9 mouse cellular contexts compared by ENCODE assay signal in the genomic region with DNA sequence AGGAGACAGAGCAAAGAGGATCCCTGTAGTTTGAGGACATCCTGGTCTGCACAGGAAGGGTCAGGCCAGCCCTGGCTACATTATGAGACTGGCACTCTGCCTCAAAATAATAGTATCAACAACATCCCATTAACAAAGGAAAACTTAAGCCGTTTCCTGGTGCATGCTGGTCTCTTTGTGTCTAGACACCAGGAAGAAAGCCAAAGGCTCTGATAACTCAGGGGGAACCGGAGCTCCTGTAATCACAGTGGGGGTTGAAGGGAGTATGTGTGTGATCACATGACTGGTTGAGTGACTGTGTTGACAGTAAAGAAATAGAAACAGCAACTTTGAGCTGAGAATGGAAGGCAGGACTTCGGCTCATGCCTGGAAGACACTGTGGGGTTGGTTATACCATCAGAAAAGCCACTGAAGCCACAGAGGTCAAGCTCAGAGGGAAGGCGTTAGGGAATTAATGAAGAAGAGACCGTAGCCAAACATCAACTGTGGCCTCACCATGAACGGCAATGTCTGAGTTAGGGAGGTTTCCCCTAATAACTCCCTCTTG. TPM values are rescaled to one million over a fixed set of nuclear protein-coding genes. Genes with fewer than 3 reads are reported as not detected.
A peak's percentile ranks its signal among the peaks of the same experiment; 100 is the strongest.
DNase-seq lines count a peak whose midpoint lies in the region; ATAC-seq and TF ChIP-seq lines count a peak whose summit lies in the region.
"Had no signal": no experiment of that assay in that cellular context is flagged by ENCODE, and none has a peak within 500 bp of the region (broad histone marks: within the 10 kb centered on the region; RNA-seq: fewer than 3 reads in every experiment).

A gene (plus strand): TSS at position 497 of the 547 bp plus-strand sequence.

- no peak within 1 kb of the TSS for H3K9ac ChIP-seq in limb, embryonic 12.5 days (replicated peaks)
- no peak within 1 kb of the TSS for H3K9ac ChIP-seq in hindbrain, embryonic 16.5 days (ENCODE audit: low read depth, low read length)
- peak within 1 kb of the TSS; percentile 33 for H3K9ac ChIP-seq in liver, postnatal 0 days (replicated peaks)
- H3K9ac ChIP-seq in stomach, embryonic 15.5 days: no peak within 1 kb of the TSS

- TF ChIP-seq EP300 in liver, postnatal 0 days (IDR thresholded peaks at IDR 0.05; ENCODE audit: low read depth): no peak

- no peaks in the 10 kb centered on the region for H3K9me3 ChIP-seq in limb, embryonic 12.5 days
- H3K9me3 ChIP-seq in limb, embryonic 10.5 days (replicated peaks): no peaks in the 10 kb centered on the region
- no peaks in the 10 kb centered on the region for H3K9me3 ChIP-seq in hindbrain, embryonic 16.5 days (ENCODE audit: control insufficient read depth, low read length)
- H3K9me3 ChIP-seq in liver, postnatal 0 days (ENCODE audit: low read length): no peaks in the 10 kb centered on the region
- no peaks in the 10 kb centered on the region for H3K9me3 ChIP-seq in stomach, embryonic 15.5 days

- no peak for TF ChIP-seq CTCF in liver, postnatal 0 days (IDR thresholded peaks at IDR 0.05; ENCODE audit: low read depth)

- 72% methylated on average over 6 of the region's 6 CpGs for WGBS in limb, embryonic 12.5 days
- 81% methylated on average over 6 of the region's 6 CpGs for WGBS in limb, embryonic 10.5 days
- 66% methylated on average over 6 of the region's 6 CpGs for WGBS in hindbrain, embryonic 16.5 days
- WGBS in liver, postnatal 0 days (ENCODE audit: insufficient replicate concordance): 38% methylated on average over 6 of the region's 6 CpGs
- 47% methylated on average over 6 of the region's 6 CpGs for WGBS in stomach, embryonic 15.5 days

- 0 out of 2 replicates have a peak within 1 kb of the TSS, but pooled peaks have one; percentile 2 for H3K4me2 ChIP-seq in limb, embryonic 12.5 days
- H3K4me2 ChIP-seq in hindbrain, embryonic 16.5 days (ENCODE audit: low read length): peak within 1 kb of the TSS; percentile 8
- peak within 1 kb of the TSS; percentile 63 for H3K4me2 ChIP-seq in liver, postnatal 0 days (ENCODE audit: low read depth, low read length)
- H3K4me2 ChIP-seq in stomach, embryonic 15.5 days: peak within 1 kb of the TSS; percentile 40

- no peaks in the 10 kb centered on the region for H3K4me1 ChIP-seq in limb, embryonic 12.5 days (replicated peaks)
- H3K4me1 ChIP-seq in limb, embryonic 10.5 days: 0 out of 2 replicates have a peak, but pooled peaks cover 4% of the 10 kb centered on the region
- H3K4me1 ChIP-seq in hindbrain, embryonic 16.5 days (ENCODE audit: control insufficient read depth, insufficient read depth, low read depth, low read length): no peaks in the 10 kb centered on the region
- peaks cover 21% of the 10 kb centered on the region for H3K4me1 ChIP-seq in liver, postnatal 0 days (ENCODE audit: insufficient read depth)
- 0 out of 2 replicates have a peak, but pooled peaks cover 3% of the 10 kb centered on the region for H3K4me1 ChIP-seq in stomach, embryonic 15.5 days

- H3K36me3 ChIP-seq in limb, embryonic 12.5 days: no peaks in the 10 kb centered on the region
- no peaks in the 10 kb centered on the region for H3K36me3 ChIP-seq in limb, embryonic 10.5 days
- no peaks in the 10 kb centered on the region for H3K36me3 ChIP-seq in hindbrain, embryonic 16.5 days (ENCODE audit: control insufficient read depth, insufficient read depth, low read length)
- no peaks in the 10 kb centered on the region for H3K36me3 ChIP-seq in liver, postnatal 0 days (replicated peaks; ENCODE audit: insufficient read depth, low read length)
- H3K36me3 ChIP-seq in stomach, embryonic 15.5 days: no peaks in the 10 kb centered on the region

- ATAC-seq in limb, embryonic 12.5 days (ENCODE audit: insufficient number of reproducible peaks, insufficient read depth, low FRiP score, low TSS enrichment, low read depth): no peak
- no peak for ATAC-seq in hindbrain, embryonic 16.5 days
- no peak for ATAC-seq in liver, postnatal 0 days
- ATAC-seq in stomach, embryonic 15.5 days (ENCODE audit: insufficient read depth, low FRiP score, low read depth): 0 out of 2 replicates have a peak, but pooled peaks have one; percentile 12

- H3K4me3 ChIP-seq in limb, embryonic 12.5 days (replicated peaks): no peak within 1 kb of the TSS
- H3K4me3 ChIP-seq in limb, embryonic 10.5 days: no peak within 1 kb of the TSS
- no peak within 1 kb of the TSS for H3K4me3 ChIP-seq in hindbrain, embryonic 16.5 days (ENCODE audit: low read length)
- peak within 1 kb of the TSS; percentile 41 for H3K4me3 ChIP-seq in liver, postnatal 0 days (ENCODE audit: low read depth, low read length)
- H3K4me3 ChIP-seq in stomach, embryonic 15.5 days (replicated peaks): peak within 1 kb of the TSS; percentile 24; the same call in 1 of the 2 replicates

- no peak within 1 kb of the TSS for H3K27ac ChIP-seq in limb, embryonic 12.5 days
- no peak within 1 kb of the TSS for H3K27ac ChIP-seq in limb, embryonic 10.5 days
- H3K27ac ChIP-seq in hindbrain, embryonic 16.5 days (ENCODE audit: low read depth, low read length): no peak within 1 kb of the TSS
- peak within 1 kb of the TSS; percentile 89 for H3K27ac ChIP-seq in liver, postnatal 0 days (ENCODE audit: low read depth)
- H3K27ac ChIP-seq in stomach, embryonic 15.5 days: peak within 1 kb of the TSS; percentile 82

- H3K27me3 ChIP-seq in limb, embryonic 12.5 days: no peaks in the 10 kb centered on the region
- H3K27me3 ChIP-seq in limb, embryonic 10.5 days (ENCODE audit: low read depth, poor library complexity, severe bottlenecking): no peaks in the 10 kb centered on the region
- H3K27me3 ChIP-seq in hindbrain, embryonic 16.5 days (replicated peaks; ENCODE audit: control insufficient read depth, insufficient read depth, low read length): no peaks in the 10 kb centered on the region
- H3K27me3 ChIP-seq in liver, postnatal 0 days (ENCODE audit: insufficient read depth, low read length): no peaks in the 10 kb centered on the region
- H3K27me3 ChIP-seq in stomach, embryonic 15.5 days (replicated peaks): no peaks in the 10 kb centered on the region
- H3K27me3 ChIP-seq: Patski had no signal

- DNase-seq in limb, embryonic 10.5 days (ENCODE audit: low spot score): no peak
- no peak for DNase-seq in liver, postnatal 0 days
- no peak for DNase-seq in cerebellum, adult 11 months
- no peak for DNase-seq in frontal cortex, postnatal 14 days (ENCODE audit: low spot score in 2 of 2)
- DNase-seq: gastrocnemius, postnatal 36 days had no signal

RNA-seq across cellular contexts. Expression of the gene that starts here (rescaled TPM):
- 0.13 and 0.23 TPM in 2 replicates for polyA plus RNA-seq in limb, embryonic 12.5 days (2016; fragmentation: Nextera tagmentation; extraction: Ambion mirVana)
- 0.08 TPM in 1 of 2 replicates, not detected in the other for polyA plus RNA-seq in limb, embryonic 10.5 days (2016; fragmentation: Nextera tagmentation; extraction: Ambion mirVana)
- 0.44 and 0.53 TPM in 2 replicates for polyA plus RNA-seq in hindbrain, embryonic 16.5 days (2015; fragmentation: Nextera tagmentation; extraction: Ambion mirVana)
- 444 and 454 TPM in 2 replicates for polyA plus RNA-seq in liver, postnatal 0 days (2015; fragmentation: Nextera tagmentation; extraction: Ambion mirVana)
- polyA plus RNA-seq in stomach, embryonic 15.5 days (2015; fragmentation: Nextera tagmentation; extraction: Ambion mirVana): 72.4 and 76.5 TPM in 2 replicates

Comparison
In these comparisons a context has a peak if more than half of its experiments do, and no peak if none do; other contexts are left out.
1. RNA of the gene that starts here (polyA plus RNA-seq): 444 to 454 TPM in liver, postnatal 0 days and 72.4 to 76.5 TPM in stomach, embryonic 15.5 days; 0.44 to 0.53 TPM in hindbrain, embryonic 16.5 days, 0.13 to 0.23 TPM in limb, embryonic 12.5 days and 0.08 TPM in limb, embryonic 10.5 days; every median in the first group is over 10 times any median in the second.
2. H3K27ac ChIP-seq: peak in liver, postnatal 0 days (single experiment) and stomach, embryonic 15.5 days (single experiment); none in limb, embryonic 12.5 days (single experiment), limb, embryonic 10.5 days (single experiment) and hindbrain, embryonic 16.5 days (single experiment).
3. H3K4me2 ChIP-seq: peak in every context shown above with its lines; median percentile 63 in liver, postnatal 0 days; 40 in stomach, embryonic 15.5 days; 8 in hindbrain, embryonic 16.5 days; 2 in limb, embryonic 12.5 days.
4. H3K4me3 ChIP-seq: peak in liver, postnatal 0 days (single experiment) and stomach, embryonic 15.5 days (single experiment); none in limb, embryonic 12.5 days (single experiment), limb, embryonic 10.5 days (single experiment) and hindbrain, embryonic 16.5 days (single experiment).